Mouse (Mus musculus): ENCODE results near the gene Fam19a3.
A peak's percentile ranks its signal among the peaks of the same experiment; 100 is the strongest.

The Fam19a3 gene

DNA sequence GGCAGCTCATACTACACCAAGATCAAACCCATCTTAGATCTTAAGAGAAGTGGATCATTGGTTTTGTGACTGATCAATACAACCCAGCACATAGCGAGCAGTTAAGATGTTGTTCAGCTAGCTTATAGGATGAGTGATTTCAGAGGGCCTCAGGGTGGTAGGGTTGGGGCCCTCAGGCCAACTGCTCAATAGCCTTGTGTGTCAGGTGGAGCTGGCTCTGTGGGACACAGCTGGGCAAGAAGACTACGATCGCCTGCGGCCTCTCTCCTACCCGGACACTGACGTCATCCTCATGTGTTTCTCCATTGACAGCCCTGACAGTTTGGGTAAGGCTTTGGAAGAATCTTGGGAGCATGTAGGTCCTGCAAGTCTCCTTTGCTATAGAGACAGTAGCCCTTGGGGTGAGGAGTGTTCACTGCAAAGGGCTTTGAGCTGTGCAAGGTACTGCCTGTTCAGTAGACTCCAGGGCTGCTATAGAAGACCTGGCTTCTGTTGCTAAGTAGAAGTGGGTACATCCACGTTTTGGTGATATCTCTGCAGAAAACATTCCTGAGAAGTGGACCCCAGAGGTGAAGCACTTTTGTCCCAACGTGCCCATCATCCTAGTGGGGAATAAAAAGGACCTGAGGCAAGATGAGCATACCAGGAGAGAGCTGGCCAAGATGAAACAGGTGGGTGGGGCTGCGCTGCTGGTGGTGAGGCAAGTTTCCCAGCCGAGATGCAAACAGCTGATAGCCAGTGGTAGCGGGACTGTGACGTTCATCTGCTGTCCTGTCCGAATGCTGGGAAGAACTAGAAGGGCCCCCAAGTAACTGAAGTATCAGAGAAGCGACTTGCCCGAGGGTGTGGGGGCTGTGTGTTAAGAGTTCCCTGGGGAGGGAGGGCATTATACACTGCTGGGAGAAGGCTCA, 11.0 kb upstream of the Fam19a3 start:
- no peak for DNase-seq (ENCODE audit: low spot score)

DNA sequence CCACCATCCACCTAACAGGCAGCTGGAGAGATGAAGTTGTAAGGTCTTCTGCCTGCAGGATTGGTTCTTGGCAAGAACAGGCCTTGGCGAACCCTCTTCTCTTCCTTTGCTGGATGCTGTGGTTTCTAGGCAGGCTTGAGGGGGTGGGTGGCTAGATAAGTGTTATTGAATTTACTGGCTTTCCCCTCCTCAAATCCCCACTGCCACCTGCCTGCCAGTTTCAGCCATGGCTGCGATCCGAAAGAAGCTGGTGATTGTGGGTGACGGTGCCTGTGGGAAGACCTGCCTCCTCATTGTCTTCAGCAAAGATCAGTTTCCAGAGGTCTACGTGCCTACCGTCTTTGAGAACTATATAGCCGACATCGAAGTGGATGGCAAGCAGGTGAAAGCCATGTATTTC, 10.0 kb upstream of the Fam19a3 start:
- no peak for DNase-seq (ENCODE audit: low spot score)

DNA sequence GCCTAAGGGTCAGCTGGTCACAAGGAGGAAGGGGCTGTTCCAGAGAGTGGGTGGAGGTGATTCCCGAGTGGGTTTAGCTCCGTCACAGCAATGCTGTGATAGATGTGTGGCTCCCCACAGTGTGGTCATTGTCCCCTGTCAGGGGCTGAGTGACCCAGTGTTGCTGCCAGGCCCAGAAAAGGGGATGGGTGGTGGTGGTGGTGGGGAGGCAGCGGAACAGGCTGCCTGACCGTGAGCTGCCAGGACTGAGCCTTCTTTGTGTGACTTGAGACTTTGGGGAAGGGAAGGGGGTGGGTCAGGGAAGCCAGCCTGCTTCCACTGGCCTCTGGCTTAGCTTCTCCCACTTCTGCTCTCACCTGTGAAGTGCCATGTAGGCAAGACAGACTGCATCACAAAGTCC, 9.4 kb upstream of the Fam19a3 start:
- no peak for DNase-seq (ENCODE audit: low spot score)

DNA sequence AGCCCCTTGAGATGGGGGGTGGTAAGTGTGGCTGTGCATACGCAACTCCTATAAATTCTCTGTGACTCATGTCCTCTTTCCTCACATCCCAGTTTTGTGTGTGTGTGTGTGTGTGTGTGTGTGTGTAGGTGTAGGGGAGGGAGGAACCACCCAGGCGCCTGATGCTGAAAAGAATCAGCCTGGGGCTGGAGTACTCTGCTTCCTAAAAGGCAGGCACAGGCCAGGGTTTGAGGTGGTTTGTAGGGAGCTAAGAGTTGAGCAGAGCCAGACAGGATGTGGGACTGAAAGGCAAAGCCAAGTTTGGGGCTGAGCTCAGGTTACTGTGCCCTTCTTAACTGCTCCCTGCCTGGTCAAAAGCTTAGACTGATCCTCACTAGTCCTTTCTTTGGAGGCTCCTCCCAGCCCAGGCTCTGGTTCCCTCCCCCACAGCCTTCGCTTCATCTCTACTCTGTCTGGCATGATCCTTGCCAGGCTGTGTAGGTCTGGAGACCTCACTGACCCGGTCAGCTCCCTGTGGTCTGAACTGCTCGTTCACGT, 8.8 kb upstream of the Fam19a3 start:
- DNase-seq (ENCODE audit: low spot score): no peak

DNA sequence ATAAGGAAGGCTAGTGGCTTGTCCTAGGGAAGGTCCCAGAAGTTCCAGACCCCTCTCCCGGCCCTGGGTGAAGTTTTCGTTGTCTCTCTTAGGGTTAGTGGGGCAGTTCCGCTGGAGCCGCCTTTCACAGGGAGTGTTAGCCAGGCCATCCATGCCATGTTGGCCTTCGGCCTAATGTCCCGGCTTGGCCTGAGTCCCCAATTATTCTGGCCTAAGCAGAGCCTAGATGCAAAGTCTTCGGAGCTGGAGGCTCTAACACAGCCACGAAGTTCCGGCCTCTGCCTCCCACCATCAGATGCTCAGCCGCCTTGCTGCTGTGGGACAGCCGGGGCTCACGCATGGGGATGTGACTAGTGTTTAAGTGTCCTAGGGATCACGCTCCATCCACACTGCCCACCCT, 8.2 kb upstream of the Fam19a3 start:
- no peak for DNase-seq (ENCODE audit: low spot score)

DNA sequence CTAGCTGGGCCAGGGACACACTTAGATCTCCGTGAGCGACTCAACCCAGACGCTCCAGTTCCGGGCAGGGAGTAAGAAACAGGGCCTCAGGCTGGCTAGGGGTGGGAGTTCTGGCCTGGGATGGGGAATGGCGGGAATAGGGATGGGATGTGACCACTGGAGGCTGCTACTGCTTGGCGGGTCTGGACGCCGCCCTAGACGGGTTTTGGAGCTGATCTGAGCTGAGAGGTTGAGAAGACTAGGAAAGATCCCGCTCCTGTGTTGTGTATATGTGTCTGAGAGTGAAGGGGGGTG, 7.6 kb upstream of the Fam19a3 start:
- DNase-seq (ENCODE audit: low spot score): no peak

DNA sequence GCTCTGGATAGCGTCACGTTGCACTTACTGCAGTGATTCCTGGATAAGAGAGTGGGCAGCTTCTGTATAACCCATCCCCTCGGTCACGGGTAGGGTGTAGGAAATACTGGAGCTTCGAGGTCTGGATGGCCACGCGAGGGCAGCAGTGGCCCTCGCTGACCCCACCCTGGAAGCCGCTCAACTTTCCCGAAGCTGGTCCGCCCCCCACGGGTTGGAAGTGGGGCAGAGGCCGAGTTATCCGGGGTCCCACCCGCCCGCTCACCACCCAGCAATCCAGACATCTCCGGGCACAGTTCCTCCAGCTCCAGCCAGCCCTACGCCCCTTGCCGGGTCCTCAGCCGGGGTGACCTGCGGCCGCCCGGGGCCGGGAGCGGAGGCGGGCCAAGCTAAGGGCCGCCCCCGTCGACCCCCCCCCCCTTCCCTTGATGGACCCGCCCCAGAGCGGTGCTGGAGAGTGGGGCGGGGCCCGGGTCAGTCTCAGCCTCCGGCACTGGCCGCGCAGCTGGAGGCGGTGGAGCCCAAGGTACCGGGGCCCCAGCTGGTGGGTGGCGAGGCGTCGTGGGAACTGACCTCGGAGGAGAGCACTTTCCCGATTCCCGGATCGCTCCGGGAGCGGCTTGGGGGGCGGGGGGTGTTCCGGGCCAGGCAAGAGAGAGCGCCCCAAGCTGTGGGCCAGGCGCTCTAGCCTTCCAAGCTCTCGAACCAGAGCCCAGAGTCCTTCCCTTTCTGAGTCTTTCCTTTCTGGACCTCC, 7.1 kb upstream of the Fam19a3 start:
- DNase-seq (ENCODE audit: low spot score): peak; percentile 72

DNA sequence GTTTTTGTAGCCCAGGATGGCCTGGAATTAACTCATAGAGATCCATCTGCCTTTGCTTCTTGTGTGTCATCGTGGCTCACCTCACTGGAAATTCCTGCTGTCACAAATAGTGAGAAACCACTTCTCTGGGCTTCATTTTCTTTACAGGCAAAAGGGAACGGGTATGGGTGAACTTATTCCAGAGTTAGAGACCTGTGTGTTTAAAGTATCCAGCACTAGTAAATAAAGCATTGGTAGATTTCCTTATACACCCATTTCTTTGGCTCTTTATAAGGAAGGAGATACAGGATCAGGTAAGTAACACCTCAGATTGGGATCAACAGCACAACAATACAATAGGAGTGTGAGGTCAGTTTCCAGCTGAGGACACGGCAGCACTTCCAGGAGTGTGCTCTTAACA, 6.4 kb upstream of the Fam19a3 start, which contains the start of gene Rhoc:
Rhoc (plus strand) TSS at position 301 of the 400 bp plus-strand sequence.
- DNase-seq (ENCODE audit: low spot score): no peak

DNA sequence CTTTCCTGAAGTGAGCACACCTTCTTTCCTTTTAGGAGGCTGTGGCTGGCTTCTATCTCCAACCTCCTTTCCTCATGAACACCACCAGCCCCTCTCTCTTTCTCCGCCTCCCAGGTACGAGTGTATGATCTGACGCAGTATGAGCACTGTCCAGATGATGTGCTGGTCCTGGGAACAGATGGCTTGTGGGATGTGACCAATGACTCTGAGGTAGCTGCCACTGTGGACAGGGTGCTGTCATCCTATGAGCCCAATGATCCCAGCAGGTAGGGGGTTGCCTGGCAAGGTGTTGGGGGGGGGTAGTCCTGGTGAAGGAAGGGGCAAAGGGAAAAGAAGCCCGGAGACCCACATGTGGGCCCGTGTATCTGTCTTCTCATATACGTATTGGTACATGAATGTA, 3.6 kb upstream of the Fam19a3 start:
- no peak for DNase-seq (ENCODE audit: low spot score)

DNA sequence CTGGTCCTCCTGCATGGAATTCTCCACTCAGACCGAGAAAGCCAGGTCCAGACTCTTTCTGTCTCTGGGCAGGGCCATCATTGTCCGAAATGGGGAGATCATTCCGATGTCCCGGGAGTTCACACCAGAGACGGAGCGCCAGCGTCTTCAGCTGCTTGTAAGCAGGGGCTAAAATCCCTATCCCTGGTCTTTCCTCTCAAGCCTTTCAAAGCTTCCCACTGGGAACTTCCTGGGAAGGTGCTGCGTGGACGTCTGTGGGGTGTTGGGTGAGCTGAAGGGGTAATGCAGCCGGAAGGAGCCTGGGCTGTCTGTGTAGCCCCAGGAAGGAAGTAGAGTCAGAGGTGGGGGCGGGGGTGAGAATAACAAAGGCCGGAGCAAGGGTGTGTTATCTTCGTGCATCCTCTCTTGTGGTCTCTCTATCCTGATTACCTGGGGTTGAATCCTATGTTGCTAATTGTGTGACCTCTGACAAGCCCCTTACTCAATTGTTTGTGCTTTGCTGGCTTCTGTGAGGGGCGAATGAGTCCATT, 2.4 kb upstream of the Fam19a3 start:
- no peak for DNase-seq (ENCODE audit: low spot score)

DNA sequence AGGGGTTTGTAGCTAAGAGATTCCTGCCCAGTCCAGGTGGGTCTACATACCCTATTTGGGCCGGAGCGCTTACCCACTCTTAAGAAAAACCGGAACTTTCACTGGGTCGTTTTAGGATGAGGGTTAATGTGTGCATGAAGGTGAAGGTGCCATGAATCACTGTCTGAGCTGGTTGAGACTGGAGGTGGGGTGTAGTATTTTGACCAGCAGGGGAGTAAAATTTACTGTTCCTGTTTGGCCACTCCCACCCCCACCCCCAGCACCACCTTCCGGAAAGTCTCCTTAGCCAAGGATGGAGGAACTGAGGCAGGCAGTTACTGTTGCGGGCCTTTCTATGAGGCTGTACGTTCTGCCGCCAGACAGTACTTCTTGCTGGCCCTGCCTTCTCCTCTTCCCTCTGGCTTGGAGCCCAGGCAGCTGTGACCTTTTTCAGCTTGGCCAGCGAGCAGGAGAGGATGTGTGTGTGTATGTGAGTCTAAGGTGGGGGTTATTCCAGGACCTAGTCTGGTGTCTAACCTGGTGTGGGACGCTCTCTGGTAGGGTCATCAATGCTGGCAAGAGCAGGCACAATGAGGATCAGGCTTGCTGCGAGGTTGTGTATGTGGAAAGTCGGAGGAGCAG, 531 bp upstream of the Fam19a3 start:
- no peak for DNase-seq (ENCODE audit: low spot score)

DNA sequence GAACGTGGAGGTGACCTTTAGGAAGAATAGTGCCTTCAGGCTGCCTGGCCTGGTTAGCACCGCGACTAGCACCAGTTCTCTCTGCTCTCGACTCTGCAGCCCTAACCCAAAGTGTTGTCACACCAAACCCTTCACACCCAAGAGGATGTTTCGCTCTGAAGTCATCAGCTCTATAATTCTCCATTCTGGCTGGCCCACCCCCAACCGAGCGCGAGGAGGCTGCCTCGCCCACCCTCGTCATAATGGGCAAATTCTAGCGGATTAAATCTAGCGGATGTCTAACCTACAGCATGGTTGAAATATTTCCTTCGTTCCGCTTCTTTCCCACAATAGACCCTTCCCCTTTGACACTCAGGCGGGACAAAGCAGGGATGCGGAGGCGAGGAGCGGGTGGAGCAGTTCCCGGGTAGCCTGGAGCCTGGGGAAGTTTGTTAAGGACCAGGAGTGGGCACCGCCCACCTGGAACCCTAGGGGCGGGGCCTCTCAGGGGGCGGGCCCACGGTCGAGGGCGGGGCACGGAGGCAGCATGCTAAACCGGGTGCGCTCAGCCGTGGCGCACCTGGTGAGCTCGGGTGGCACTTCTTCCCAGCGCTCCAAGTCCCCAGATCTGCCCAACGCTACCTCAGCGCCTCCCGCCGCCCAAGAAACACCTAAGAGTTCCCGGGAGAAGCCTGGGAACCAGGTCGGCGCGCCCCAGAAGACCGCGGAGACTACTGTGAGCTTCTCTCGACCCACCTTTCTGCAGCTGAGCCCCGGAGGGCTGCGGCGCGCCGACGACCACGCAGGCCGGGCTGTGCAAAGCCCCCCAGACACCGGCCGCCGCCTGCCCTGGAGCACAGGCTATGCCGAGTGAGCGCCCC, 849 bp downstream of the Fam19a3 start, which contains the start of gene Ppm1j:
Ppm1j (plus strand) TSS at position 496 of the 860 bp plus-strand sequence.
- peak; percentile 69 for DNase-seq (ENCODE audit: low spot score)

DNA sequence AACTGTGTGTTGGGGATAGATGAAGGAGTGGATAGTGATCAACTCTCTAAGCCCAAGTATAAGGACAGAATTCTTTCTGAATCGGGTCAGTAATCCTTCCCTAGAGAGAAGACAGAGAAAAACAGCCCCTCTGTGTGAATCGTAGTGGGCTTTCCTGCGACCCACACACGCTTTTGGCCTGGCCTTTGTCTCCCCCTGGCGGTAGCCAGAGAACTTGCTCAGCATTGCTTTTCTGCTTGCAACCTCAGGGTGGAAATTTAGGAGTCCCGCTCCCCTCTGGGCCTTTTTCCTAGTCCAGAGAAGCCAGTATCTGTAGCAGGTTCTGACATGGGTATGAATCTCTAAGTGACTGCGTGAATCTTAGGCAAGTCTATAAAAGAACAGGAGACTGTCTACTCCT, 1.7 kb downstream of the Fam19a3 start:
- DNase-seq (ENCODE audit: low spot score): peak; percentile 63

DNA sequence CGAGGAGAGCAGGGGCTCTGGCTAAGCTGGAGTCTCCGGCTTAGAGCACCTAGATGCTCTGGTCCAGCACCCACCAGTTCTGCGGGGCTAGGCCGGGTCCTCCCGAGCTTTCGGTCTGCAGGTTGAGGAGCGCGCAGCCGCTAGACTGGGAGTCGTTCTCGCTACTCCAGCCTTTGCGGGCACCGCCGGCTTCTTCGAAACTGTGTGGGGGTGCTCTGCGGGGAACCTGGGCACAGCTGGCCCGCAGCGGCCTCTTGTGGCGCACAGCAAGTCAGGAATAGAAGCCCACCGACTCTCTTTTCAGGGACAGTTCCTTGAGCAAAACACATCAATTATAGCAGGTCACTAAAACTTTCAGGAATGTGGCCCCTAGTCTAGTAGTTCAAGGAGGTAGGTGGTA, 4.3 kb downstream of the Fam19a3 start:
- no peak for DNase-seq (ENCODE audit: low spot score)

DNA sequence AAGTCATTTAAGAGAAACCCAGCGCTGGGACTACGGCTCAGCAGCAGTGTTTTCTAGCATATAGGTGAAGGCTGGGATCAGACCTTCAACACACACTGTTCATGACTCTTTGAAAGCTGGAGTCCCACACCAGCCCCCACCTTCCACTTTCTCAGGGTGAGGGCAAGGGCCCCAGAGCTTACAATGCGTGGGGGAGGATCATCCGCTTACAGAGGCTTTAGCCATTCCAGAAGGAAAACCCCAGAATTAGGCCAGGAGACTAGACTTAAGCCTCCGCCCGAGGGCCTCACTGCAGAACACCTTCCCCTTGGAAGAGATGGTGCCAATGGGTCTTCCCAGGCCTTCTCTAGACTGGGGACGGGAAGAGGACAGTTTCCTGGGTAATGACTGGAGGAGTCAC, 8.3 kb downstream of the Fam19a3 start:
- no peak for DNase-seq (ENCODE audit: low spot score)

DNA sequence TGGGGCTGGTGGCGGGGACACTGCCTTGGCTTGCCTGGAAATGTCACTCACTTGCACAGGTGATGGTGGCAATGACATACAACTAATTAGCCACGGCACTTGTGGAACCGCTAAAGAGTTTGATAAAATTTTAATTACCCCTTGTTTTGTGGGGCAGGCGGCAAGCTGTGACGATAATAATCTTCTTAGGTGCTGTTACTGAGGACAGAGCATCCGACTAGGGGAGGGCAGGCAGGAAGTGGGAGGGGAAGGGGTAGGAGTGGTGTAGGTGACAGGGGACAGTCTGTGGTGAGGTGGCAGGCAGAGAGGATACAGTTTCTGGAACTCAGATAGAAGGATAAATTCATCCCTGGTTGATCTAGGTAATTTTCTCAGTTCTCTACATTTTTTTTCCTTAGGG, 10.2 kb downstream of the Fam19a3 start:
- DNase-seq (ENCODE audit: low spot score): no peak

DNA sequence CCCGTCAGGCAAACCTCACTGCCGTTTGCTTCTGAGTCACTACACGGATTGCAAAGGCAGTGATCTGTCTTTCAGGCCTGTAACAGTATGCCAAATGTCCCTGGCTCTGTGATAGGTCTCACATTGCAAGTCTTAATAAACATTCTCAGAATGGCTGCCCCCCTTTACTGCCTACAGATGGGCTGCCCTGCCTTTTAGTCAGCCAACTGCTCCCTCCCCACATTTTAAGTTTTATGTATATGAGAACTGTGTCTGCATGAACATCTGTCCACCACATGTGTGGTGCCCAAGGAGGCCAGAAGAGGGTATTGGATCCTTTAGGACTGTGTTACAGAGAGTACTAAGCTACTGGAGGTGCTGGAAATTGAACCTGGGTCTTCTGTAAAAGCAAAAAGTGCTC, 10.7 kb downstream of the Fam19a3 start:
- DNase-seq (ENCODE audit: low spot score): no peak

DNA sequence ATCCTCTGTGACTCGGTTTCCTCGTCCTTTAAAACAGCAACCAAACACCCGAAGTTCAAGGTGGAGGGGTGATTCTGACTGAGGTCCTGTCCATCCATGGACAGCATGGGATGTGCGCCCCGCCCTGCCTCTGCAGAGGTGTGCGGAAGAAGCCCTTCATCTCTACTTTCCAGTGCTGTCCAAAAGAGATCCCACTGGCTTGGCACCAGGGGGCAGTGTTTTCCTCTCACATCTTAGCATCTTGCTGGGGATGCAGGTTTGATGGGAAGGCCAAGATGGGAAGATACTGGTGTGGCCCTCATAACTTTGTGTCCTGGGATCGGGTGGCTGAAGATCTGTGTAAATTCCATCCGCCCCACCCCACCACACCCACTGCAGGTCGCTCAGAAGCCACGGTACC, 11.6 kb downstream of the Fam19a3 start:
- peak; percentile 48 for DNase-seq (ENCODE audit: low spot score)

DNA sequence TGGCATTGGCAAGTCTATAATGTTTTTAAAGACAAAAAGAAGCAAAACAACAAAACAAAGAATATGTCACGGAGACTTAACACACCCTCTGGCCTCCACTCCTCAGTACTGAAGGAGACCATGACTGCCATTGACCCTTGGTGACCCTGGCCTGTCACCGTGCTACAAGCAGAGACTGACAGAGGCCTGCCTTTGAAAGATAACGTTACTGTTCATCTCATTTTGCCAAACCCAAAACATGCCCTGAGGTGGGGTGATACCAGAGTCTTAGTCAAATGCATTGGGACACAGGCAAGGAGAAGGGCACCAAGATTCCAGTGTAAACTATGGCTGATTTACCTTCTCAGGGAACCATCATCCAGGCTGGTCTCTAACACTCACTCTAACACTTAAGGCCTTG, 12.5 kb downstream of the Fam19a3 start:
- no peak for DNase-seq (ENCODE audit: low spot score)

DNA sequence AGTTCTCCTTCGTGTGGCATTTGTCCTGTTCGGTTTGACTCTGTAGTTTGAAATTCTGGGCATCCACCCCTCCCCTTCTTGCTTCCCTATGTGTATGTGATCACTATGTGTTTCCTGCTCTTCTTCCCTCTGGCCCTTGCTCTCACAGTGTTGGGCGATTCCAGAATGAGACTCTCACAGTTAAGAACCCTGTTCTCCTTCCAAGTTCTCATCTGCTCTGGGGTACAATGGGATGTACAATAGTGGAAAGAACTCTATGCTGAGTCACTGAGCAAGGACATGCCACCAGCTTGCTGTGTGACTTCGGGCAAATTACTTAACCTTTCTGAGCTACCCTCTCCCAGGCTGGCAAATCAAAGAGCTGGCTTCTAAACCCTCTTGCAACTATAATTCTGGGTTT, 13.9 kb downstream of the Fam19a3 start:
- no peak for DNase-seq (ENCODE audit: low spot score)

DNA sequence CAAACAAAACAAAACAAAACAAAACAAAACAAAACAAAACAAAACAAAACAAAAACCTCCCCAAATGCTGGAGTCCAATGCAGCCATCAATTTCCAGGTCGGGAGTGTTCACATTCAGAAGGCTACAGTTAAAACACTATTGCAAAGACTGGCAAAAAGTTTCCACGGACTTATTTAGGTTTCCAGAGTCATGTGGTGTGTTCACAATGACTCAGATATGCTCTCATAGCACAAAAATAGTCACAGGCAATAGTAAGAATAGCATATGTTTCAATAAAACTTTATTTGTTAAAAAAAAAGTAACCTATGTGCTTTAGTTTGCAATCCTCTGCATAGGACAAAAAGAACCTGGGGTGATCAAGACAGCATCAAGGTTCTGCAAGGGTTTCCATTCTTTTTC, 14.5 kb downstream of the Fam19a3 start:
- no peak for DNase-seq (ENCODE audit: low spot score)

DNA sequence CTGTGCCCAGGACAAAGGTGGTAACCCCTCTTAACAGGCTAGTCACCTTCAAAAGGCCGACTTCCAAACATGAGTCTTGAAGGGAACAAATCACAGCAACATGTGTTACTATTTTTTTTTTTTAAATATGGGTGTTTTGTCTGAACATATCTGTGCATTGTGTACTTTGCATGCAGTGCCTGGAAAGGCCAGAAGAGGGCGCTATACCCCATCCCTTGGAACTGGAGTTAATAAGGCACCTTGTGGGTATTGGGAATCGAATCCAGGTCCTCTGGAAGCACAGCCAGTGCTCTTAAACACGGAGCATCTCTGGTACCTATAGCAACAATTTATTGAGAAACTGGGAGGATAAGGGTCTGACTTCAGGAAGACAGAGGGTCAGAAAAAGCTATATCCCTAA, 16.6 kb downstream of the Fam19a3 start:
- no peak for DNase-seq (ENCODE audit: low spot score)
